Mouse (Mus musculus): ENCODE results near the gene Ccdc170. TPM values are rescaled to one million over a fixed set of nuclear protein-coding genes. Genes with fewer than 3 reads are reported as not detected.

Gene Ccdc170
- total RNA-seq (2023), result 1.5 TPM

DNA sequence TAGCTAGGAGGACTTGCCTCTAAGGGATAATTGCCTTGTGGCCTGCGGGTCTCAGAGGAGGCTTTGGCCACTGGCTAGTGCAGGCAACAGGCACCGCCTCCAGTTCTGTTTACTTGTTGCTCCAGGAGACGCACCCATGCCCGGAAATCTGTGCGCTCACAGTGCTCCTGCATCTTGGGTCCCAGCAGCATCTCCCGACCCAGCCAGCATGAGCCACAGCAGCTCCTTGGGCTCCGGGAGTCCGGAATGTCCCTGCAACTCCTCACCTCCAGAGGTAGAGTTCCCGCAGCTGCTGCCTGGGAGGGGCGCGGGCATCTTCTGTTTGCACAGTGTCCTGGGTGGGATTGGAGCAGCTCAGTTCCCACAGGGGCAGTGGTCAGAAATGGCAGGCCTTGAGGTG lies at the start of gene Ccdc170:
Gene Ccdc170 (plus strand): TSS at position 148 of the 400 bp plus-strand sequence.

GRCm38 (mm10) chr10:4611386-4612155 lies 129.3 kb downstream of the Ccdc170 start, which contains the start of gene Esr1:
Gene Esr1 (plus strand): TSS chr10:4611593.

Other genes starting within 250 kb of the Ccdc170 start
- 2.4 TPM for gene Akap12, start 216.1 kb upstream of the Ccdc170 start, total RNA-seq (2023)
- gene Zbtb2, start 94.4 kb upstream of the Ccdc170 start, total RNA-seq (2023), result 35.4 TPM
- 39.9 TPM for gene Rmnd1, start 50.1 kb upstream of the Ccdc170 start, total RNA-seq (2023)
- 21.6 TPM for gene Armt1, start 50.0 kb upstream of the Ccdc170 start, total RNA-seq (2023)
- gene Esr1, start 129.1 kb downstream of the Ccdc170 start, total RNA-seq (2023), result 3.0 TPM